Mouse (Mus musculus) gastrocnemius, postnatal 4 days (tissue): ENCODE results near the gene Mta3. TPM values are rescaled to one million over a fixed set of nuclear protein-coding genes. Genes with fewer than 3 reads are reported as not detected.

Experiments used
- DNase-seq, 2 experiments: peaks; one replicate each; pipeline ENCODE4 v3.0.0; 2021 to 2022; ENCODE audit warnings: low spot score in 2 of 2, mixed read lengths in 2 of 2
- total RNA-seq, 2 experiments: library from RNA; stranded (reverse); gene quantifications; 2 replicates each; pipeline ENCODE4 v1.2.3; 2021

The Mta3 gene
- total RNA-seq, 2 experiments from 2014 or later, result 20.0 to 20.9 TPM

DNA sequence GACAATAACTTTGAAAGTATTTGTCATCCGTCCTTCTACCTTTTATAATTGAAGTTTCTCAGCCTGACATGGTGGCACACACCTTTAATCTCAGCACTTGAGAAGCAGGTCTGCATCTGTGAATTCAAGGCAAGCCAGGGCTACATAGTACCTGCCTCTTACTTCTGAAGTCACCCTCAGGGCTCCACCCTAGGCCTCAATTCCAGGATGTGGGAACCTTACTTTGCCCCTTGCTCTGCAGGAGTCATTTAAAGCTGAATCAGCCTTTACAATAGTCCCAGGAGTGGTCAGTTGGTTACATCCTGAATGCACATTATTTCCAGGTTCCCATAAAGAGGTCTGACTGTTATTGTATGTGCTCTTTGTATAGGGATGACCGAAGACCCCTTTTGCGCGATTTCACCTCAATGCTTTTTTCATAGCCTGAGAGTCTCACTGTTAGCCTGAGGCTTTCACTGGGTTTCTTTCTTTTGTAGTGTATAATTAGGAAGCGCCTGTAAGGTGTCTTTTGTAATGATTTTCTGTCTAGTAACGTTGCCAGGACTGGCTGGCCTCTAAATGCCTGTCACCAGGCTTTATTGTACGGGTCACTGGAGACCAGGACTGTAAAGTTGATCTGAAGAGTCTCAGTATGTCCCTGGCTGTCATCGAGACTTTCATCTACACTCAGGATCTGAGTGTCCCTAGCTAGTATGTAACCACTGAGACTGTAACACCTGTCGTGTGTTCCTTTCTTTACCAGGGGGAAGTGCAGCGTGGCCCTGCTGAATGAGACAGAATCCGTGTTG lies 47.3 kb downstream of the Mta3 start:
- DNase-seq, result no peak

DNA sequence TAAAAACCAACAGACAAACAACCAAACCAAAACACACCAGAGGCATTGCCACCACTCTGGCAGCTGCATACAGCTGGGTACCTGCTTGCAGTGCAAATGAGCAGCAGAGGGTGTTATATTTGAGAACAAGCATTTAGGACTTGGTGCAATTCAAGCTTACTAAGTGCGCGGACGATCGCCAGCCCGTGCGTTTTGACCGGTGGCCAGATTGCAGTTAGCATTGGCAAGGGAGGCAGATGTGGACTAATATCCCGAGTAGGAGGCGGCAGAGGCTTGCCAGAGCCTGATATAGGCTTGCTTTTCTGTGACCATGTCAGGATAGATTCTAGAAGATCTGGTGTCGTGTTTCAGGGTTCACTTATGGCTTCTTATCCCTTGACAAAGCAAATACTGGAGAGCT lies 52.1 kb downstream of the Mta3 start:
- DNase-seq, result no peak

DNA sequence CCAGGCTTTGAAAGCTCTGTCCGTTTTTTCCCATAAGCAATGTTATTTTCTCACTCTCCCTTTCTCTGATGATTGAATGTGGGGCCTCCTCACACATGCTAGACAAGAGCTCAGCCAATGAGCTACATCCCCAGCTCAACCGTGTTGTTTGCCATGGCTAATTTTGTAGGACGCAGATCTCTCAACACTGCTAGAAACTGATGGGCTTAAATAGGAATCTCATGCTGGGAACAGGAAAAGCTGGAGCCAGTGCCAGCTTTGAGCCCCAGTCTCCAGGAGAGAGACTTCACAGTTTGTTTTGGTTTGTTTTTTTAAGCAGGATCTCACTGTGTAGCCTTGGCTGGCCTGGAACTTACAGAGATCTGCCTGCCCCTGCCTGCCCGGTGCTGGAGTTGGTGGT lies 53.6 kb downstream of the Mta3 start:
- no peak for DNase-seq

DNA sequence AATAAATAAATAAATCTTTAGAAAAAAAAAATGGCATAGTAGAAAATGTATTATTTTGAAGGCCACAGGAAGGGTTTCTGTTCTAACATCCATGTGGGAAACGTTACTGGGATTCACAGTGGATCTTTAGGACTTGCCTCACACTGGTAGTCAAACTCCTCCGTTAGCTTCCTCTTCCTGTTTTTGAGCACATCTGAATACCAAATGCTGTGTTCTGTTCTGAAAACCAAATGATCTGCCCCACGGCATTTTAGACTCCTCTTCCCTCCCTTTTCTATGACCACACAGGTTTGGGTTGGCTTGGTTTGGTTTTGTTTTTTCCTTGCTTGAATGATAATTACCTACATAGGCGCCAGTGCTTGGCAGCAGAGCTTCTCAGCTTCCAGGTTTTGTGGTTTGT lies 58.6 kb downstream of the Mta3 start:
- no peak for DNase-seq

DNA sequence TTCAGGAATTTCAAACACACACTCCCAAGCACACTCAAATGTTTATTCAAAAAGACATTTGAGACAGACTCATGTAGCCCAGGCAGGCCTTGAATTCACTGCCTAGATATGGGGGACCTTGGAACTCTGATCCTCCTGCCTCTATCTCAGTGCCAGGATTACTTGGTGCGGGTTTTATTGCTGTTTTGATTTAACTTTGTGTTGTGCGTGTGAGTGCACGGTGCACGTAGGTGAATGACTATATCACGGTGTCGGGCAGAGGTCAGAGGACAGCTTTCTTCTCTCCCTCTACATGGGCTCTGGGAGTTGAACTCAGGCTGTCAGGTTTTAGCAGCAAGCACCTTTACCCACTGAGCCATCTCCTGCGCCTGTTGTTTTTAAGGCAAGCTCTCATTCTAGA lies 61.1 kb downstream of the Mta3 start:
- DNase-seq, result no peak

DNA sequence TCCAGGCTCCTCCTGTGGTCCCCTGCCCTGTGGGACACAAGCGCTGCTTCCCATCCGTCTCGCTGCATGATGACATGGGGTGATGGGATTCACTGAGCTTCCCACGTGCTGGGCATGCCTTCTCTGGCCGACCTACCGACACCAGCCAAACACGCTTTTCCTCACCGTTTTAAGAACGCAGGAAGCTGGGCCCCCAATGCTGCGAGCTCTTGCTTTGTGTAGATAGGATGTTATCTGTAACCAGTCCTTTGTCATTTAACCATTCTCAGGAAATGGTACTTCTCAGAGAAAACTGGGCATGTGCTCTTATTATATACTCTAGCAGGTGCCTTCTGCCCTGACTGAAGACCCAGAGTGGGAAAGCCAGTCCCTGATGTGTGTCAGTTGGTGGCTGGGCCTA lies 62.3 kb downstream of the Mta3 start:
- no peak for DNase-seq

DNA sequence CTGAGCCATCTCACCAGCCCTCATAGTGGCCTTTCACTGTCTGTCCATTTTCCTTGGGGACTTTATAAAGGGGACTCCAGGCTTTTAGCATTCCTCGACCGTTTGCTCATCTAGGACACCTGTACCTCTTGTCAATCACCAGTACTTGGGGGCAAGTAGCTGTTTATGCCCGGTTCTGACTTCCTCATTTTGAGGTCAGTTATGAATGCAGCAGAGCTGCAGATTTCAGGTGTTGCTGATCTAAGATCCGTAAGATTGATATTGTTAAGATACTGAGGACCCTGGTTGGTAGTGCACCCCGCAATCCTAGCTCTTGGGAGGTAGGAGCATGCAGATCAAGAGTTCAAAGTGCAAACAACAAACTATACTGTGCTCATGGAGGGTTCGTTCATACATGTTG lies 64.4 kb downstream of the Mta3 start:
- DNase-seq, result no peak

DNA sequence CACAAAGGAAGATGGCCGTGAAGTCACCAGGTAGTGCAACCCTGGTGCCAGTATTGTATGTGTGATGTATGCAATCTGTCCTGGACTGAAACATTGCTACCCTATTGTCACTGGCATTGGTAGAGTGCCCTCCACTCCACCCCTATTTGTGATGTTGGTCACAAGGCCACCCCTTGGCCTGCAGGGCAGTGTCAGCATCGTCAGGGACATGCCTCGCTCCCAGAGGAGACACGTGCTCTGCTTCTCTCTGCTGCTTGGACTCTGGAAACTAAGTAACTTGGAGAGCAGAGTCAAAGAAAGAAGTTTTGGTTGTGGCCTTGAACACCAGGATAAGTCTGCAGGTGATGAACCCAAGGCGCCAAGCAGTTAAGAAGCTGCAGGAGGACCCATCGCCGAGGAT lies 65.0 kb downstream of the Mta3 start:
- no peak for DNase-seq

DNA sequence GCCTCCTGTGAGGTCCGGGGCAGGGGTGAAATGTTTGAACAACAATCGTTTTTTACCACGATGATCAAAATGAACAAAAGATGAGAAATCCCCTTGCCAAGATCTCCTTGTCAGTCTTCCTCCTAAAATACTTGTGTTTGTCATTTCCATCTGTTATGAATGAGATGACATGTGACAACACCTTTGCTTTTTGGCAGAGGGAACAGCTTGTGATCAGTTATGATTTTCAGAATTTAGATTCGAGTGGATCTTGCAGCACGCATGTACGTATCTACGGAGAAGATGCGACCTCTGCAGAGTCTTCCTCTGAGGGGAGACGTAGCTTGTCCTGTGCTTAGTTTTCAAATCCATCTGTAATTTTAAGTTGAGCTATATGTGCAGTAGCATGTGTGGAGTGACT lies 66.1 kb downstream of the Mta3 start:
- no peak for DNase-seq

DNA sequence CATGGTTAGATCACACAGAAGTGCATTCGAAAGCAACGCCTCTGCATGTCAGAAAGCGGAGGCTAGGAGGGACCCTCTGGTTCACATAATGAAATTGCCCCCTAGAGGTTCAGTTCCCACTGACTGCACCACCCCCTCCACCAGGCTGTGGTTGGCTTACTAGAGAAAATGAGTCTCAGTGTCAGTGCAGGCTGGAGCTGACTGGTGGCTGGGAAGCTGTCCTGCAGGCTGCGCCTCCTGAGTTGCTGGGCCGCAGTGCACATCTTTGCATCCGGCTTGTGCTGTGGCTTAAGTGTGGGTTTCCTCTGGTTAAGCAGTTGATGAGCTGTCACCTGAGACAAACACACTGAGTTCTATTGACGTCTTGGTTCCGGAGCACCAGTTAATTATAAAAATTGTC lies 66.7 kb downstream of the Mta3 start:
- no peak for DNase-seq

DNA sequence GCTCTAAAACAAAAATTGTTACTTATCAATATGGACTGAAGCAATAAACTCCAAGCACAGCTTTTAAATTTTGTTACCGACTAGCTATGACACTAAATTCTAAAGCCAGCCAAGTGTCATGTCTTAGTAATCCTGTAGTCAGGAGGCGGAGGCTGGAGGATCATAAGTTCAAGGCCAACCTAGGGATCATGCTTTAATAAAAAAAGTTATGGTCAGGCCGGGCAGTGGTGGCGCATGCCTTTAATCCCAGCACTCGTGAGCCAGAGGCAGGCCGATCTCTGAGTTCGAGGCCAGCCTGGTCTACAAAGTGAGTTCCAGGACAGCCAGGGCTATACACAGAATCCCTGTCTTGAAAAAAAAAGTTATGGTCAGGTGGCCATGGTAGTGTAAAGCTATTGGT lies 71.0 kb downstream of the Mta3 start:
- no peak for DNase-seq

DNA sequence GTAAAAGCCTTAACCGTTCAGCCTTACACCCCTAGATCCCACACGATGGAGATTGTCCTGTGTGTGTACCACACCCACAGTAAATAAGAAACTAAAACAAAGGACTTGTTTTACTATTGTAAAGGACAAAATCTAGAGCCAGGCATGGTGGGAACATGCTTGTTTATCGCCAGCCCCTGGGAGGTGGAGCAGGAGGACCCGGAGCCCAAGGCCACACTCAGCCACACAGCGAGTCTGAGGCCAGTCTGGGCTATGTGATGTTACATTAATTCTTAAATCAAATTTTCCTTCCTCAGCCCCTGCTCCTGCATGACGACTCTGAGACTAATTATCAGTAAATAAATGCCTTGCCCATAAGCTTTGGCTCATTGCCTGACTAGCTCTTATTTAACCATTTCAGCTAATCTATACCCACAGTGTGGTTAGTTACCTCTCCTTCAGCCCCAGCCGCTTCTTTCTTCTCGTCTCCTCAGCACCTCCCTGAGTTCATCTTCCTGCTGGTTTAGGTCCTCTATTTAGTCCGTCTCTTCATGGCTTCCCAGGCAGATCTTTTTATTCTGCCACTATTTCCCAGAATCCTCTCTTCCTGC lies 71.6 kb downstream of the Mta3 start:
- no peak for DNase-seq

DNA sequence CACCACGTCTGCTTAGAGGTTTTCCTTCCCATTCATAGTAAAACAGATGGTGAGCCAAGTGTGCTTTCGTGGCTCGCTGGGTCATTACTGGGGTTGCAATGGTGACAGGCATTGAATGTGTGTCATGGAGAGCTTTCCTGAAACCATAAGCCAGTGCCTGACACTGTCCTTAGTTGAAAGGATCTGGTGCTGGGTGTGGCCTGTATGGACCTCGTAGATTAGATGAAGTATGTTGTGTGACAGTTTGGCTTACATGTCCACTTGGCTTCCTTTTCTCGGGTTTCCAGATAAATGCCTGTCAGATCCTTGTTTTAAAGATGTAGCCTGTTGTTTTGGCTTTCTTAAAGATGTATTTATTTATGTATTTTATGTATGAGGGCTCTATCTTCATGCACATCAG lies 74.3 kb downstream of the Mta3 start:
- DNase-seq, result no peak

DNA sequence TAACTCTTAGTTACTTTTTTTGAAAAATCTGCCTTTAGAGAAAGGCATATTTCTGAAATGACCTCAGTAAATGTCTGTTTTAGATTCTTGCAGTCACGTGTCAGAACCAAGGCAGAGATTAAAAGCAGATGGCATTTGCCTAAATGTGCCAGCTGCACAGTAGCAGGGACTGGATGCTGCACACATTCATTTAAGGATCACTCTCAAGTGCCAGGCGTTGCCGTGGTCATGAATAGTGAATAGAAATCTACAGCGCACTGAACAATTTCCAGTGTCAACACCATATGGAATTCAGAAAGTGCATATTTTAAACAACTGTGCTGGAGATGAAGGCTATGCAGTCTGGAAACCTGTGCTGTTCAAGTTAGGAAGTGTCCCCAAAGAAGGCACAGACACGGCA lies 76.8 kb downstream of the Mta3 start:
- DNase-seq, result no peak

DNA sequence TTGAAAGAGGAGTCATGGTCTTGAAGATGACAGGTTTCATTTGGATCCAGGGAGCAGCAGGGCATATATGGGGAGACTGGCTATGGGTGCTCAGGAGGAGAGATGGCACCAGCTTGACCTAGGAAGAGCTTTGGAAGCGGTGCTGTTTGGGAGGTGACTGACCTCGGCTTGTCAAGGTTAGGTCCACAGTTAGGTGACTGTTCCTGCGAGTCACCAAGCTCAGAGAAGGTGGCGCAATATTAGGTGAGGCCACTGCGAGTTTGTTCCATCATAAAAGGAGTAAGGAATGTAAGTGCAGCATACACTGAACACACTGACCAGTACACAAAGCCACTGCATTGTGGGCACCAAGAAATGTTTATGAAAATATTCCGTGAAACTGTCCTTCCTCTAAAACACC lies 80.5 kb downstream of the Mta3 start:
- no peak for DNase-seq

DNA sequence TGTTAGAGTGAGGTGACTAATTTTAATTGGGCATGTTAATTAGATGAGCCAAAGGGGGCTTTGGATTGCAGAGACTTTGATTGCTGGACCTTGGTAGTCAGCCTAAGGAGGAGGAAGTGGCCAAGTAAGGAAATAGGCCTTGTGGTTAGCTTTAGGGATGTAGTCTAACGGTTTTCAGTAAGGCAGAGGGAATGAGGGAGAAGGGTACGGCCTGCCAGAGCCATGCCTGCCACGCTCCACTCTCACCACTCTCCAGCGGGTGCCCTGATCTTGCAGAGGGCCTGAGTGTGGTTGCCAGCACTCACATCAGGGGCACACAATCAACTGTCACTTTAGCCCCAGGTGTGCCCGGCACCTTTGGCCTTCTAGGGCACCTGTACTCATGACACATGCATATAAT lies 84.2 kb downstream of the Mta3 start:
- no peak for DNase-seq

DNA sequence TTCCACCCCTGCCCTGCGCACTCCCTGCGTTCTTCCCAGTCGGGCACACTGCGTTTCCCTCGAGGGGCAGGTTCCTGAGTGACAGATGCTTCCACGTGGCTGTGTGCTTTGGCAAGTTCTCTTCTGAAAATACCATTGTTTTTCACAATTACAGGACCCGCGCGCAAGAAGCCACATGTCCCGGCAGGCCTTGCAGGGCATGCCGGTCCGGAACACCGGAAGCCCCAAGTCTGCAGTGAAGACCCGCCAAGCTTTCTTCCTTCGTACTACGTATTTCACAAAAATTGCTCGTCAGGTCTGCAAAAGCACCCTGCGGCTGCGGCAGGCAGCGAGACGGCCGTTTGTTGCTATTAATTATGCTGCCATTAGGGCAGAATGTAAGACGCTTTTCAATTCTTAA lies 86.4 kb downstream of the Mta3 start:
- no peak for DNase-seq

DNA sequence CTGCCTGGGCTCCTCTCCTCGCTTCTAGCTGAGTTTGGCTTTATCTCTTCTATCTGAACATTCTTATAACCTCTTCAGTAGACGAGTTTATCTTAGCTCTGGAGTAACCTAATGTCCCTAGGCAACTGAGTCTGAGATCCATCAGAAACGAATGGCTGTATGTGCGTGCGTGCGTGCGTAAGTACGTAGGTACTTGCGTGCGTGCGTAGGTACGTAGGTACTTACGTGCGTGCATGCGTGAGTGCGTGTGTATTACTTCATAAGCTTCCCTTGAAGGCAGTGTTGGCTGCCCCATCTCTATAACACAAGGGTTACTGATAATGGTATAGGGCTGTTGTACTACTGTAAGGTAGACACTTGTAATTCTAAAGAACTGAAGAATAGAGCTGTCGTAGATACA lies 89.2 kb downstream of the Mta3 start:
- no peak for DNase-seq

DNA sequence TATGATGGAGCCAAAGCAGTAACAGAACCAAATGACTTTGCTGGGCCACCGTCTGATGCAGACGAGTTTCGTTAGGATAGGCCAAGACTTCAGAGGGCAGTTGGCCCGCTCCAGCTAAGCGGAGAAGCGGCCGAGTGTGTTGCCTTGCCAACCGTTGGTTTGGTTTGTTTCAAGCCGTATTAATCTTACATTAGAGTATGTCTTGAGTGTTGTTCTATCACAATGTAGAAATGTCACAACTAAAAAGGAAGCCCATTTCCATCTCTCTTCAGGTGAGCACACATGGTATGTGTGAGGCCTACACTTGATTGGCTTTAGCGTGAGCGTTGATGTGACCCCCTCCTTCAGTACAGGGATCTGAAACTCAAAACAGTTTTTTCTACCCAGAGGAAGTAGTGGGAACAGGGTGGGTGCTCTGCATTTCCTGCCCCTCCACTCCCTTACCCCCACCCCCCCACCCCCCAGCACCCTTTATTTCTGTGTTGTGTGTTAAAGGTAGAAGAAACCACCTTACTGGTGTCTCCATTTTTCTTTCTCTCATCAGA lies 93.6 kb downstream of the Mta3 start:
- DNase-seq, result no peak

DNA sequence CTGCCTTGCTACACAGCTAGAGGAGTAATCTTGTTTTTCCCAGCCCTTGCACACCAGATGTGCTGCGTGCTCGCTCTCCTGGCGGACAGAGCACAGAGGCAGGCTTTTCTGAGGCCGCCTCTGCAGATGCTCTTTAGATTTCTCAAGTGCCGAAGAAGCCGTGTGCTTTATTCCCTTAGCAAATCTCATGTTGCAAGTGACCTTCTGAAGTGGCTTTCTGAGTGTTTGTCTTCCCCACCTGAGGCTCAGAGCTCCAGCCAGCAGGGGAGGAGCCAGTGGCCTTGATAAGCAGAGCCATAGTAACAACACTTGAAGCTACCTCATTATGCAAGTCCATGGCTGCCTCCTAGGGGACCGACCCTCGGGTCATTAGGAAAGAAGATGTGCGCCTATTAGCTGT lies 98.0 kb downstream of the Mta3 start:
- no peak for DNase-seq

DNA sequence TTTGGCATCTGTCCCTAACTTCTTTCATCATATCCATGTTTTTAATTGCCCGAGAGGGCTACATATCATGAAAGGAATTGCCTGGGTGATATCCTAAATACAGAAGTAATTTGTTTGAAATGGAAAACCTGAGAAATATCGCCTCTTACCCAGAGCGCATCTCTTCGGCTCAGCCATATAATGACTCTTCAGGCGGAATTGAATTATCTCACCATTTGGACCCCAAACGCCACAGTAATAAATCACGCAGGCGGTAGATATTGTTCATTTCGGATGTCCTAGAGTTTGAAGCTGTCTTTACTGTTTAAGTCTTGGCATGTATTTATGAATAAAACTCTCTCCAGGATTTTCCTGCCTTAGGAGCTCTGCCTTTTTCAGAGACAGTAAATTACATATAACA lies 99.1 kb downstream of the Mta3 start:
- no peak for DNase-seq

DNA sequence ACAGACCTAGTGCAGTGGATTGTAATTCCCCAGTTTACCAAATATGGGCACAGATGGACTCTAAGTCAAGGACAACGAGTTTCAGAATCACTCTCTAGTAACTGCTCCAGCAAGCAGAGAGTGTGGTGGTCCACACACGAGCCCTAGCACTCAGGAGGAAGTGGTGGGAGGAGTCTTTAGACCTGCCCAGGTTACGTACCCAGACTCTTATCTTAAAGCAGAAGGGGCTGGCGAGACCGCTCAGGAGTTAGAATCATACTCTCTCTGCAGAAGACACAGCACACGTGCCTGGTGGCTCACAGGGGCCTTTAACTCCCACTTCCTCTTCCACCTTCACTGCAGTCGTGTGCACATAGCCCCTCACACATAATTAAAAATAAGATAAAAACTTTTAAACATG lies 101.4 kb downstream of the Mta3 start:
- DNase-seq, result no peak

DNA sequence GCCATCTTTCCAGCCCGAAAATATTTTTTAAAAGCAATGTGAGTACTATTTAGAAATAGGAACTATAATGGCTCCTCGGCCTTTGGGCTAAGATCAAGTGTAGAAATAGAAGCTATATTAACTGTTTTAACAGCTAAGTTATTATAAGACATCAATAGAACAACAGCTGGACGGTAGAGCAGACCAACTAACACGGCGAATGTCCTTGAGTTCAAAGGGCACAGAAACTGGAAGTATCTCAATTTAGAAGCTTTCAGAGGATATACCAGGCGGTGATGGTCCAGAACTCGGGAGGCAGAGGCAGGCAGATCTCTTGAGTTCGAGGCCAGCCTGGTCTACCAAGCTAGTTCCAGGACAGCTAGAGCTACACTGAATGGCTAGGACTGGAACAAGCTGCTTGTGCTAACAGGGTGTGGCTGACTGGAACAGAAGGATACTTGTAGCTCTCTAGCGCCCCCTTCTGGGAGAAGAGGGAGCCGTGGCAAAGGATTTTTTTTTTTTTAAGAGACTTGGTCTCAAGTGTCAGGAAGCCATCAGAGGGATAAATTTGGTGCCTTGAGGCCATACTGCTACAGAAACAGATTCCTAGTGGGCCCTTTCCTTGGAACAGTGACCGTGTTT lies 101.9 kb downstream of the Mta3 start:
- DNase-seq, result peak in 1 of 2 experiments; percentile 58
